Mouse (Mus musculus) embryonic facial prominence, embryonic 13.5 days (tissue): ENCODE measurements around the gene Map4k3. TPM values are rescaled to one million over a fixed set of nuclear protein-coding genes. Genes with fewer than 3 reads are reported as not detected.

Experiments
- ATAC-seq: fragments of 200-750 bp; cut with Nextera tagmentation; 2 replicates; pipeline ENCODE4 v1.8.0; 2017; ENCODE audit warnings: low read depth; ENCODE audit not compliant: insufficient number of reproducible peaks, insufficient read depth, low FRiP score, low TSS enrichment
- H3K27ac ChIP-seq: fragments of 300-500 bp; sonication (generic); 2 replicates; pipeline ENCODE4 v1.5.1; 2015; ENCODE audit warnings: moderate library complexity, mild to moderate bottlenecking, inconsistent platforms
- H3K27me3 ChIP-seq: fragments of 300-500 bp; sonication (generic); 2 replicates; pipeline ENCODE4 v1.6.1; 2015; ENCODE audit warnings: mild to moderate bottlenecking, inconsistent platforms
- H3K36me3 ChIP-seq: fragments of 300-500 bp; sonication (generic); 2 replicates; pipeline ENCODE4 v1.6.1; 2015; ENCODE audit warnings: mild to moderate bottlenecking, inconsistent platforms
- H3K4me1 ChIP-seq: fragments of 300-500 bp; sonication (generic); 2 replicates; pipeline ENCODE4 v1.6.1; 2015; ENCODE audit warnings: inconsistent platforms
- H3K4me2 ChIP-seq: fragments of 300-500 bp; sonication (generic); 2 replicates; pipeline ENCODE4 v1.6.1; 2015; ENCODE audit warnings: moderate library complexity, mild to moderate bottlenecking, inconsistent platforms
- H3K4me3 ChIP-seq: fragments of 300-500 bp; sonication (generic); 2 replicates; pipeline ENCODE4 v1.5.1; 2015; ENCODE audit warnings: mild to moderate bottlenecking, inconsistent platforms
- H3K9ac ChIP-seq: fragments of 300-500 bp; sonication (generic); 2 replicates; pipeline ENCODE4 v1.6.1; 2015; ENCODE audit warnings: mild to moderate bottlenecking, inconsistent platforms
- H3K9me3 ChIP-seq: fragments of 300-500 bp; sonication (generic); 2 replicates; pipeline ENCODE4 v1.6.1; 2016; ENCODE audit warnings: inconsistent platforms
- WGBS: fragments of 180-500 bp; shearing (Covaris S2); methylation state at CpG from one replicate; pipeline ENCODE4 v1.1.7; 2015; ENCODE audit warnings: mixed read lengths; 5-methylcytosine and 5-hydroxymethylcytosine counted together
- polyA plus RNA-seq: library from polyadenylated mRNA; unstranded; fragments of >200 nt; fragmentation: Nextera tagmentation; extraction: Ambion mirVana; gene quantifications from 2 replicates; pipeline ENCODE4 v1.2.1, GENCODE M21; 2015

Map4k3 gene
- polyA plus RNA-seq, 1 experiment from 2014 or later = 23.7 TPM

- Histone ChIP-seq H3K4me3 (no peak overlapping the region), H3K27ac (no peak overlapping the region), H3K4me2 (peak overlapping the region; percentile 21; the same call in 1 of the 2 replicates), H3K9me3 (no peaks in the 10 kb centered on the region), H3K27me3 (no peaks in the 10 kb centered on the region), H3K36me3 (0 out of 2 replicates have a peak, but pooled peaks cover 4% of the 10 kb centered on the region), H3K9ac (no peak overlapping the region), H3K4me1 (0 out of 2 replicates have a peak, but pooled peaks cover 3% of the 10 kb centered on the region)
- 21% methylated on average over 12 of the region's 12 CpGs for WGBS
- ATAC-seq = 0 out of 2 replicates have a peak, but pooled peaks have one; percentile 32
These were observed 167.4 kb downstream of the Map4k3 start for GRCm38 (mm10) chr17:80560669-80561401.

- no peak for ATAC-seq
- Histone ChIP-seq H3K4me2 (no peak overlapping the region), H3K36me3 (no peaks in the 10 kb centered on the region), H3K9me3 (no peaks in the 10 kb centered on the region), H3K27me3 (no peaks in the 10 kb centered on the region), H3K4me1 (0 out of 2 replicates have a peak, but pooled peaks cover 3% of the 10 kb centered on the region), H3K27ac (no peak overlapping the region), H3K4me3 (no peak overlapping the region), H3K9ac (no peak overlapping the region)
- 86% methylated on average over 4 of the region's 4 CpGs for WGBS
These were observed 168.5 kb downstream of the Map4k3 start for GRCm38 (mm10) chr17:80559745-80560144.

DNA sequence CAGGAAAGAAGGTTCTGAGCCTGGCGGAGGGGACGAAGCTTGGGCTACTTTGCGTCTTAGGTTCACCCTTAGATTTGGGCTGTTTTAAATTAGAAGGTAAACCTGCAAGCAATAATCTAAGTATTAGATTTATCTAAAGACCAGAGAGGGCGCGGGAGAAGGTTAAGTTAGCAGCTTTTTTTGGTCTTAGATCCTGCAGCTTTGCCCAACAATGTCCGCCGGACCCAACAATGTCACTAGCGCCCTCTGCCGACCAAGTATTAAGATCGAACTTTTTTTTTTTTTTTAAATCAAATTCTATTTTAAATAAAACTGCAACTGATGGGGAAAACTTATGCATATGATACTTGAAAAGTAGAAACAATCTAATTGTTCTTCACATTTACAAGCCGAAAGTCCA, 169.2 kb downstream of the Map4k3 start:
- Histone ChIP-seq H3K4me2 (peak overlapping the region; percentile 32), H3K4me1 (0 out of 2 replicates have a peak, but pooled peaks cover 3% of the 10 kb centered on the region), H3K27ac (no peak overlapping the region), H3K36me3 (no peaks in the 10 kb centered on the region), H3K4me3 (no peak overlapping the region), H3K9ac (no peak overlapping the region), H3K9me3 (no peaks in the 10 kb centered on the region), H3K27me3 (no peaks in the 10 kb centered on the region)
- 21% methylated on average over 11 of the region's 11 CpGs for WGBS
- ATAC-seq = no peak

GRCm38 (mm10) chr17:80558583-80558982, 169.7 kb downstream of the Map4k3 start:
- ATAC-seq = no peak
- H3K4me1 ChIP-seq = 0 out of 2 replicates have a peak, but pooled peaks cover 3% of the 10 kb centered on the region
- WGBS = 59% methylated on average over 14 of the region's 14 CpGs
- H3K4me2 ChIP-seq = peak overlapping the region; percentile 32
- H3K9ac ChIP-seq = no peak overlapping the region
- H3K36me3 ChIP-seq = no peaks in the 10 kb centered on the region
- no peaks in the 10 kb centered on the region for H3K27me3 ChIP-seq
- H3K27ac ChIP-seq = no peak overlapping the region
- no peaks in the 10 kb centered on the region for H3K9me3 ChIP-seq
- no peak overlapping the region for H3K4me3 ChIP-seq

GRCm38 (mm10) chr17:80557461-80557860, 170.8 kb downstream of the Map4k3 start:
- no peak for ATAC-seq
- Histone ChIP-seq H3K4me2 (no peak overlapping the region), H3K27me3 (no peaks in the 10 kb centered on the region), H3K36me3 (no peaks in the 10 kb centered on the region), H3K4me1 (0 out of 2 replicates have a peak, but pooled peaks cover 7% of the 10 kb centered on the region), H3K9ac (no peak overlapping the region), H3K4me3 (no peak overlapping the region), H3K9me3 (no peaks in the 10 kb centered on the region), H3K27ac (no peak overlapping the region)
- WGBS = 94% methylated on average over 5 of the region's 5 CpGs

DNA sequence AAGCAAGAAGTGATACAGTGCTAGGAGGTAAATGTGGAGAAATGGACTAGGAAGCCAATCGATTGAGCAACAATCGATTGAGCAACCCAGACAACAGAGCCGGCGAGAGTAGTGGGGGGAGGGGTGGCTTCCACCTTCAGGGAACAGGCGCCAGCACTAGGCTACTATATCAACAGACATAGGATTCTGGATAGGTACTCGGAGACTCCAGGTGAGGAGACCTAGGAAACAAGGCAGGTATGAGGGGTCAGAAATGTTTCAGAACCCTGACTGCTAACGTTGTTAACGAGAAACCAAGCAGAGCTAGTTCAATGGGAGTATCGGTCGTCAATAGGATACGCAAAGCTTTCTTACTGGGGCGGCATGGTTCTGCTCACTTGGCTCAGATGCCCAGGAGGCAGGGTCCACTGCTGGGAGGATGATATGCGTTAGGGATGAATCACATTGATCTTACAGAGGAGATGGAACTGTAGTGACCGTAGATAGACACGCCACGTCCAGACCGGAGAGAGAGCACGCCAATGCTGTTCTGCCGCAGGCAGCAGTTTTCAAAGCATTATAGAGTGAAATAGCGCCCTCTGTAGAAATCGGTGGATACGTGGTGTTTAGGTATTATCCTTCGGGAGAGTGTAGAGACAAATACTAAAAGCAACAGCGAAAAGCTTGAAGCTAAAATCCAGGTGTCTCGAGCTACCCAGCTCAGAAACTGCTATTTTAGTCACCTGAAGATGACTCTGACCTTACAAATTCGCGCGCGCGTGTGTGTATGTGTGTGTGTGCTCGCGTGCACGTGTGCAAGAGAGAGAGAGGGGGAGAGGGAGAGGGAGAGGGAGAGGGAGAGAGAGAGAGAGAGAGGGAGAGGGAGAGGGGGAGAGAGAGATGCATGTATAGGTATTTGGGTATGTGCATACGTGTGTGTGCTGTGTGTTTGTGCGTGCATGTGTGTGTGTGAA, 174.7 kb downstream of the Map4k3 start:
- Histone ChIP-seq H3K4me2 (peak overlapping the region; percentile 56), H3K4me1 (0 out of 2 replicates have a peak, but pooled peaks cover 5% of the 10 kb centered on the region), H3K9me3 (no peaks in the 10 kb centered on the region), H3K27ac (peak overlapping the region; percentile 78), H3K27me3 (no peaks in the 10 kb centered on the region), H3K9ac (peak overlapping the region; percentile 74), H3K4me3 (peak overlapping the region; percentile 62), H3K36me3 (no peaks in the 10 kb centered on the region)
- 2% methylated on average over 35 of the region's 35 CpGs for WGBS
- ATAC-seq = peak; percentile 44; the same call in 1 of the 2 replicates

DNA sequence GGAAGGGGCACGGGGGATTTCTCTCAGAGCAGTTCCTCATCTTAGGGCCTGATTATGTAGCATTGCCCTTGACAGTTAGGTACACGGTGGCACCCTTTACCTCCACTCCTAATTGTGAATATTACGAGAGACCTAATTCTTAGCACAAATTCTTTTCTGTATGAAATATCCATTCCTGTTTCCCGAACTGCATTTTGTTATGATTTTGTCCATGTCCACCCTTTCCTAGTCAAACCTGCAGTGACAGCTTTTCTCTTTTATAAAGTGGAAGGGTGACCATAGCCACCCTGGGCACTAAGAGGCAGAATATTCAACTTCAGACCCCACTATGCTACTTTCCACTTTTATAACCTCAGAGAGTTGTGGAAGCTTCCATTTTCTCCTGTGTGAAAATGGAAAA, 175.6 kb downstream of the Map4k3 start:
- H3K9ac ChIP-seq = no peak overlapping the region
- no peak for ATAC-seq
- H3K27ac ChIP-seq = no peak overlapping the region
- H3K4me2 ChIP-seq = peak overlapping the region; percentile 56
- H3K4me1 ChIP-seq = 0 out of 2 replicates have a peak, but pooled peaks cover 5% of the 10 kb centered on the region
- no peaks in the 10 kb centered on the region for H3K36me3 ChIP-seq
- H3K27me3 ChIP-seq = no peaks in the 10 kb centered on the region
- no peaks in the 10 kb centered on the region for H3K9me3 ChIP-seq
- peak overlapping the region; percentile 62; the same call in 1 of the 2 replicates for H3K4me3 ChIP-seq
- 81% methylated on average over 4 of the region's 4 CpGs for WGBS

DNA sequence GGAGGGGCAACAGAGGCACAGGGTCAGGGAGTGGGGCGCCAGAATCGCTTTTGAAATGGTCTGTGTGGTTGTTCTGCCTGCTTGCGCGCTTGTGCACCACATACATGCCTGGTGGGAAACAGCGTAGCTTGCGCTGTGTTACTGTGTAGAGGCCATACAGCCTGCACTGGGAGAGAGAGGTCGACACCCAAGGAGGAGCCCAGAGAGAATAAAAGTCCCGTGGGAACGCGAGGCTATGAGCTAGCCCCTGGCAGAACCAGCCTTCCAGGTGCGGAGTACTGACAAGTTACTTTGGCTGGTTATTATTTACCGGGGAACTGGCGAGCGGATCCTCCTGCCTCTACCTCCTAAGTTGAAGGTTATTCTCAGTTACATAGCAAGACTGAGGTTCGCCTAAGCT, 177.3 kb downstream of the Map4k3 start:
- Histone ChIP-seq H3K27ac (no peak overlapping the region), H3K4me2 (no peak overlapping the region), H3K4me3 (no peak overlapping the region), H3K27me3 (no peaks in the 10 kb centered on the region), H3K36me3 (no peaks in the 10 kb centered on the region), H3K9me3 (no peaks in the 10 kb centered on the region), H3K4me1 (0 out of 2 replicates have a peak, but pooled peaks cover 5% of the 10 kb centered on the region), H3K9ac (no peak overlapping the region)
- 0 out of 2 replicates have a peak, but pooled peaks have one; percentile 26 for ATAC-seq
- 77% methylated on average over 15 of the region's 15 CpGs for WGBS

GRCm38 (mm10) chr17:80546846-80547245, 181.4 kb downstream of the Map4k3 start:
- Histone ChIP-seq H3K9ac (no peak overlapping the region), H3K36me3 (no peaks in the 10 kb centered on the region), H3K4me1 (no peaks in the 10 kb centered on the region), H3K9me3 (no peaks in the 10 kb centered on the region), H3K27ac (no peak overlapping the region), H3K4me3 (no peak overlapping the region), H3K4me2 (no peak overlapping the region), H3K27me3 (no peaks in the 10 kb centered on the region)
- ATAC-seq = no peak
- 89% methylated on average over 2 of the region's 2 CpGs for WGBS

GRCm38 (mm10) chr17:80546227-80546626, 182.1 kb downstream of the Map4k3 start:
- no peaks in the 10 kb centered on the region for H3K4me1 ChIP-seq
- ATAC-seq = no peak
- WGBS = 90% methylated on average over 8 of the region's 8 CpGs

DNA sequence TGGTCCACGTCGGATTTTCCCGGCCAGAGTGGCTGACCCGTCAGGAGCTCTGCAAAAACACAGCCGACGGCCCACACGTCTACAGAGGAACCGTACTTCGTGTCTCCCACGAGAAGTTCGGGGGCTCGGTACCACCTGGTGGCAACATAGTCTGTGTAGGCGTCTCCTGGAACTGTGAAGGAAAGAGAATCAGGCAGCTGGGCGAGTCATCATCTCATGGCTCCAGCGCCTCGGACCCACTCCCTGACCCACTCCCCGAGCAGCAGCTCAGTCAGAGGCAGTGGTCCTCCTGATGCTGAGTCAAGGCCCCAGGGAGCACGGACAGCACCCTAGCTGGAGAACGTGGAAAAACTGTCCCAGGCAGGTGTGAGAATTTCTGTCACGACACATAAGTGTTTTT, 184.6 kb downstream of the Map4k3 start:
- H3K27ac ChIP-seq = no peak overlapping the region
- H3K36me3 ChIP-seq = no peaks in the 10 kb centered on the region
- 88% methylated on average over 20 of the region's 20 CpGs for WGBS
- H3K27me3 ChIP-seq = no peaks in the 10 kb centered on the region
- no peak overlapping the region for H3K4me3 ChIP-seq
- no peak overlapping the region for H3K4me2 ChIP-seq
- H3K4me1 ChIP-seq = no peaks in the 10 kb centered on the region
- no peaks in the 10 kb centered on the region for H3K9me3 ChIP-seq
- ATAC-seq = no peak
- no peak overlapping the region for H3K9ac ChIP-seq

More at GRCm38 (mm10) chr17:80546227-80546626, 182.1 kb downstream of the Map4k3 start:
- H3K27me3 ChIP-seq = no peaks in the 10 kb centered on the region
- no peak overlapping the region for H3K4me3 ChIP-seq
- no peaks in the 10 kb centered on the region for H3K36me3 ChIP-seq
- no peak overlapping the region for H3K4me2 ChIP-seq
- H3K9ac ChIP-seq = no peak overlapping the region
- H3K27ac ChIP-seq = no peak overlapping the region
- H3K9me3 ChIP-seq = no peaks in the 10 kb centered on the region
